Mouse (Mus musculus) inflammation-experienced regulatory T-cells, adult 6 months (primary cell): Measurements from ENCODE around the gene Plppr2. TPM values are rescaled to one million over a fixed set of nuclear protein-coding genes. Genes with fewer than 3 reads are reported as not detected.
A peak's percentile ranks its signal among the peaks of the same experiment; 100 is the strongest.

Experiments
- ATAC-seq: one replicate; pipeline ENCODE4 v1.8.0; 2017
- polyA plus RNA-seq, 3 experiments: library from polyadenylated mRNA; unstranded; fragments of 100-300 nt; shearing (Covaris generic); gene quantifications; one replicate each; pipeline ENCODE4 v1.2.1; 2017

Plppr2 gene
- polyA plus RNA-seq, 3 experiments from 2014 or later = 0.26 to 1.2 (median 0.45) TPM

DNA sequence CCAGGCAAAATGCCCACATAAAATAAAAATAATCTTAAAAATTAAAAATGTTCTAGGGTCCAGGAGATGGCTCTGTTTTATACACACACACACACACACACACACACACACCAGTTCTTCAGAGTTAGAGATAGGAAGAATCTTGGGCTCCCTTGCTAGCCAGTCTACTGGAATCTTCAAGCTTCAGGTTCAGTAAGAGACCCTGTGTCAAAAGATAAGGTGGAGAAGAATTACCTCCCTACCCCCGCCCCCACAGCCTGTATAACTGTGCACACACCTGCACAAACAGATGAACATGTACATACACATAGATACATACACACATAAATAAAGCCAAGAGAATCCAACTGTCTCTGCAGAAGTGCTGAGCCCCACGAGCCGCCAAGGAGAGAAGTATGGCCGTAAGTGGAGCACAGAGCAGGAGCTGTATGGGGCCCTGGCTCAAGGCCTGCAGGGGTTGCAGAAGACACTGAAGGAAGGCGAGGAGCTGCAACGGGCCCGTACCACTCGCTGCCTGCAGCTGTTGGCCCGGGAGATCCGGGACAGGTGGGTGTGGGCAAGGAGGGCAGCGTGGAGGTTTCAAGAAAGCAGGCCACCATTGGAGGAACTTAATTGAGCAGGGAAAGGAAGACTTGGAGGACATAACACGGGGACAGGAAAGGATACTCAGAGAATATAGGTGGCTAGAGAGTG lies 4.2 kb upstream of the Plppr2 start:
- no peak for ATAC-seq

DNA sequence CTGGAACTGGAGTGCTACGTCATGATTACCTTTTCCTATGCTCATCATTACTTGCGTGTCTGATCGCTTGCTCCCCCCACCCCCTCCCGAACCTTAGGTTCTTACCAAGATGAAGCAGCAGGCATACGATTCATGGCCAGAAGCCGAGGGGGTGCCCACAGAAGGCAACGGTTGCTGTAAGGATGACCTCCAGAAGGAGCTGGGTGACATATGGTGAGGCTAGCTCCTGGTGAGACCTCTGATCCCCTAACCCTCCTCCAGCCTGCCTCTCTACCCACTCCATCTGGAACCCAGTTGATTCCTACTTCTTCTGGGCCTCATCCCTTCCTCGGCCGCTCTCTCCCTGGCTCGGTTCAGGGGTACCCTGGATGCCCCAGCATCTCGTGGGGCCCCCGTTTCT lies 2.8 kb upstream of the Plppr2 start:
- ATAC-seq = no peak

DNA sequence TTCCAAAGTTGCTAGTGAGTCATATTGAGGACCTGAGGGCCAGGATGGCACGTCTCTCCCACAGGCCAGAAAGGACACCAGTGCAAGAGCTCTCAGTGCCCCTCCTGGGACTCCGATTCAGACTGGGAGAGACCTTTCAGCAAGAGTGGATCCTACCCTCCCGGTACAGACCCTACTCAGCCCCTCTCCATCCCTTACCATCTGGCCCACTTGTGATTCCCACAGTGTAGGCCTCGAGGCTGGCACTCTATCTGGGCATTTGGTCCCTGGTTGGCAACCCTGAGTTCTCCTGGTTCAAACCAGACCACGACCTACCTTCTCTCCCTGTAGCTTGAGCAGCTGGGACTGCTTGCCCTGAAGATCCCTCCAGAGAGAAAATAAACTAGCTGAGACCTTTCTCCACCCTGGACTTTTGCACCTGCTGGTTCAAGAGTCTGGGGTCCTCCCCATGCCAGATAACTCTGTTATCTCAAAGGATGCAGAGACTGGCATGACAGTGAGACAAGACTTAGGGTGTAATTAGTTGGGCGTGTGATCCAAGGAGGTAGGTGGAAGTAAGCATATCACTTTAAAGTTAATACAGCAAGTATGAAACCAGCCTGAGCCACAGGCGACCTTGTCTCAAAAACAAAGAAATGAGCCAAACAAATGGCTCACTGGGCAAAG lies 1.2 kb upstream of the Plppr2 start:
- no peak for ATAC-seq

DNA sequence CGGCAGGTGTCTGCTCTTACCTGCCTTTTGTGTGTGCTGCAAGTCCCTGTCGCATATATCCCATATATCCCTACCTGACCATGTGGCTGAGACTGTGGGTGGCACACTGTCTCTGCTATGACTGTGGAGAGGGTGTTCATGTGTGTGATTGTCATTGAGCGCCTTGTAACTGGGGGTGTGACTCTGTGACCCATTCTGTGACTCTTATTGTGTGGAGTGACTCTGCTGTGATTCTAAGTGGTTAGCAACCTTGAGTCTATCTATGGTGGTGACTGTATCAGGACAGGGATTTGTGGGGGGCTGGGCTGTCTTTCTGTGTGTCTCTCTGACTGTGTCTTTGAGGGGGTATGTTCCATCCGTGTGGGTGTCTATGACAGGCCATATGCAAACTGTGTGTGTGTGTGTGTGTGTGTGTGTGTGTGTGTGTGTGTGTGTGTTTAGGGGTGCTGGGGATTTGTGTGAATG lies 910 bp downstream of the Plppr2 start:
- no peak for ATAC-seq

DNA sequence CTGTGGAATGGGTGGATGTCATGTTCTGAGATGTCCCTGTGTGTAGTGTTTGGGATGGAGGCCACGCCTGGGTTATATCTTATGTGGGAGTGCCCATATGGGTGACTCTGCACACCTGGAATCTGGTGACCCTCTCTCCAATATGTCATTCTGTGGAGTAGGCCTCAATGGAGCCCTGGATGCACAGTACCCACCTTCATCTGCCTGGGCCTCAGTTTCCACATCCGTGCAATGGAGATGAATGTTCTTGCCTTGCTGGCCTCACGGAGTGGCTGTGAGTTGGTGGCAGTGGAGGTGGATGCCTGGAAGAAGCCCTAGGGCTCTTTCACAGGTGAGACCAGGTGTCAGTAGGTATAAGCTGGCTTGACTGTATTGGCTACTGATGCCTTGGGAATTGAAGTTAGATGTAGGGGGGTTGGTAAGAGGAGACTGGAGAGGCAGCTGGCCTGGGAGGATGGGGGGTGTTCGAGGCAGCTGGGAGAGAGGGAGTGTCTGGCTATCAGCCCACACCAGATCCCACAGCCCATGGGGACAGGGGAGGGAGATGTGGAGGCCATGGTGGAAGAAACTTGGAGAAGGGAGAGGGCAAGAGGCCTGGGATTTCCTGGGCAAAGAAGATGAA lies 1.5 kb downstream of the Plppr2 start:
- no peak for ATAC-seq

DNA sequence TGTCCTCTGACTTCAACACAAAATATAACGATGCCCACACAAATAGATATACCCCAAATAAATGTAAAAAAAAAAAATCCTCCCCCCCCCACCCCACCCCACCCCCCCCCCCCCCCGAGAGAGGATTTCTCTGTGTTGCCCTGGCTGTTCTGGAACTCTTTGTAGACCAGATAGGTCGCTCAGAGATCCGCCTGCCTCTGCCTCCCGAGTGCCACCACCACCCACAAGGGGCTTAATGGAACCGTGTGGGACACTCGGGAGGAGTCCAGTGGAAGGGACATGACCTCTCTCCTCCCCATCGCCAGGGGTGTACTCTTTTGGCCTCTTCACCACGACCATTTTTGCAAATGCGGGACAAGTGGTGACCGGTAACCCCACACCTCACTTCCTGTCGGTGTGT lies 6.2 kb downstream of the Plppr2 start:
- no peak for ATAC-seq

DNA sequence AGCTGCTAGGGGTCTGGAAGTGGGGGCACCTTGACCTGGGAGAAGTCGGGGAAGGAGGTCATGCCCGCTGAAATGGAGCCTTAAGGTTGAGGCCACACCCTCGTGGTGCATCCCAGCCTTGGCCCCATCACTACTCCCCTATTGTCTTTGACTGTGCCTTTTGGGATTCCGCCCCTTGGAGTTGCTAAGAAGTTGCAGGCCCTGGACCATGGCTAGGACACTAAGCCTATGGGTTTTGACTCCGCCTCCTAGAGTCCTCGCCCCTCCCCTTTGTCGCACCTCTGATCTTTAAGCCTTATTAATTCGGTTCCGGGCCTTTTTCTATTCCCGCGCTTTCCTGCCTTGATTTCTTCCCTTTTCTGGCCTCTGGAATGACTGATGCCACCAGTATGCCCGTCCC lies 6.8 kb downstream of the Plppr2 start:
- ATAC-seq = no peak

DNA sequence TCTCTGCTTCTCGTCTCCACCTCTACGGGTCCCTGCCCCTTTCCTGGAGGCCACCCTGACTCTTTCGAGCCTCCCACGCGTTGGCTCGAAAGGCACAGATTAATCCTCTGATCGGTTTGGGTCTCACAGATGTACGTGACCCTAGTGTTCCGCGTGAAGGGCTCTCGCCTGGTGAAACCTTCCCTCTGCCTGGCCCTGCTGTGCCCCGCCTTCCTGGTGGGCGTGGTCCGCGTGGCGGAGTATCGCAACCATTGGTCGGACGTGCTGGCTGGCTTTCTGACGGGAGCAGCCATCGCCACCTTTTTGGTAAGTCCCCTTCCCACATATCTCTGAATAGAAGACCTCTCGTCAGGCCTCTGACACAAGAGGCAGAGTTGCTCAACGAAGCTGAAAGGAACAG lies 7.4 kb downstream of the Plppr2 start:
- ATAC-seq = no peak

DNA sequence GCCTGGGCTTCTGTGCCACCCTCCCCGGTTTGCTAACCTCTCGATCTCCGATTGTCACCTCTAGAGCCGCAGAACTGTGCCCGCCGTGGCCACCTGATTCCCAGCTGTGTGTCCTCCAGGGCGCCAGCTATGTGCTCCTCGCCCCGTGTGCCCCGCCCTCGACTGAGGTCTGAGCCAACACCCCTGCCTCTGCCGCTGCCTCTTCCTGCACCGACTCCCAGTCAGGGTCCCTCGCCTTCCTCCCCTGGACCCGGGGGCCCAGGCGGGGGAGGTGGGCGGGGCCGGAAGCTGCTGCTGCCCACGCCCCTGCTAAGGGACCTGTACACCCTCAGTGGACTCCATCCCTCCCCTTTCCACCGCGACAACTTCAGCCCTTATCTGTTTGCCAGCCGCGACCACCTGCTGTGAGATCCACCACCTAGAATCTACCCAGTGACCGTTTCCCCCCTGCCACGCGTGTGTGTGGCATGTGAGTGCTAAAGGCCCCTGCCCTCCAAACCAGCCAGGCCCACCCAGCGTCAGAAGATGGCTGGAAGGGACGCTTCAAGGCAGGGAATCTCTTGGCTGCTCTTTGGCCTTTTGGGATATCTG lies 10.8 kb downstream of the Plppr2 start:
- ATAC-seq = no peak

DNA sequence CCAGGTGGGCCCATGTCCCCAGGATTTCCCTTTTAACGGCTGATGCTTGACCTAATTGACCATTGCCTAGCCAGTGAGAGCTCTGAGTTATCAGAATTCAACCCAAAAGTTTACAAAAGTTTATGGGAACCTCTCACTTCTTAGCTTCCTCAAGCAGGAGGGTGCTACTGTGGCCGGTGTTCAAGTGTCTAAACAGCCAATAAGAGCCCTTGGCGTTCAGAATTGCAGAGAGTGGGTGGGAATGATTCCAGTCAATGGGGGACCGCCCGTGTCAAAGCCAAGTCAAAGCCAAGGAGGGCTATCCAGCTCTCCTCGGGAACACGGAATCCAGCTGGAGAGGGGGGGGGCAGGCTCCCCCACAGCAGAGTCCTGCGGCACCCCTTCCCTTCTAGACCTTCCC lies 11.3 kb downstream of the Plppr2 start:
- no peak for ATAC-seq

DNA sequence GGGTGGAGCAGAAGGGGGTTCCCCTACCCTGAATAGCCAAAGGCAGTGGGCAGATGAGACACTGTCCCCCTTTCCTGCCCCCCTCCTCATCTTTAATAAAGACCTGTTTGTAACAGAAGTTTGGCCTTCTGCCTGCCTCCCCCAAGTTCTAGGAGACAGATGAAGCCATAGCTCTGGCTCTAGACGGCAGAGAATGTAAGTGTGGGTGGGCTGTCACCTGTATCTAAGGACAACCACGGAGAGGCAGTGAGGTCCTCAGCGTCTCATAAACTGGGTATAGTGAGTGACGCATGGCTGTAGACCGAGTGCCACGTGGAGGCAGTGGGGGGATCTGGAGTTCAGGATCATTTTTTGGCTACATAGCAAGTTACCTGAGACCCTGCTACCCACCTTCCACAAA lies 12.0 kb downstream of the Plppr2 start:
- no peak for ATAC-seq

DNA sequence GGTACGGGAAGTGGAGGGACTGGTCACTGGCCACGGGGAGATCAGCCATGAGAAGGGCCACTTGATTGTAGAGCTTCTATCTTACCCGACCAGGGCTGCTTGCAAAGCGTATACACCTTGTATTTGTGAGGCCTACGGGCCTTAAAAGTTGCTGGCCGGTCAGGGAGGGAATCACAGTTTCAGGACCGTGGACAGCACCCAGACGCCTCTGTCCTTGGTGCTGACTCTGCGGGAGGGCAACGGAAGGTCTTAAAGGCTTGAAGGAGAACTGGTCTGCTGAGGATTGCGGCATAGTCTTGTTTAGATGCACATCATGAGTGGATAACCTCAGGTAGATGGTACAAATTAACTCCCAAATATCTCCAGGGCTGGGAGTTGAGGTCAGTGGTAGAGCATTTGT lies 13.5 kb downstream of the Plppr2 start:
- no peak for ATAC-seq

DNA sequence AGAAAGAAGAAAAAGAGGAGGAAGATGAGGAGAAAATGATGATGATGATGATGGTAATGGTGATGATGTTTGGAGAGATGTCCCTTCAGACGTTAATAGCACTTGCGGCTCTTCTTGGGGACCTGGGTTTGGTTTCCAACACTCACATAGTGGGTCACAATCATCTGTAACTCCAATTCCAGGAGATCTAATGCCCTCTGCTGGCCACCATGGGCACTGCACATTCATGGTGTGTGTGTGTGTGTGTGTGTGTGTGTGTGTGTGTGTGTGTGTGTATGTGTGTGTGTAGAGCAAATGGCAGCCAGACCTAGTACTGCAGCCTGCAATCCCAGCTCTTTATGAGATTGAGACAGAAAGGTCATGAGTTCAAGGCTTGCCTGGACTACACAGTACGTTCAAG lies 15.1 kb downstream of the Plppr2 start:
- no peak for ATAC-seq

DNA sequence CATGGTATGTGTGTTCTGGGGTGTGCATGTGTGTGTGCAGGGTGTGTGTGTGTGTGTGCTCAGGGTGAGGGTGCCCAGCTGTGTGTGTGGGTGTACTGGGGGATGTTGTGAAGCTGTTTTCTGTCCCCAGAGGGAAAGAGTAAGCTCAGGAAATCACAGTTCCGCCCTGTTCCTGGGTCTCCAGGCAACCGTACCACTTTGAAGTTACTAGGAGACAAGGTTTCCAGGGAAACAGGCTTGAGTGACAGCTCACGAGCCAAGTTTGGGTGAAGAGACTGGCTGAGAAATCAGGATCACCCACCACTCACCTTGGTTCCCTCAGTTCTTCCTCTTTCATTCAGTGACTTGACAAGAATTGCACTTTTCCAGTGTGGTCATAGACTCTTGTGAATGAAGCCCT lies 16.8 kb downstream of the Plppr2 start:
- no peak for ATAC-seq

DNA sequence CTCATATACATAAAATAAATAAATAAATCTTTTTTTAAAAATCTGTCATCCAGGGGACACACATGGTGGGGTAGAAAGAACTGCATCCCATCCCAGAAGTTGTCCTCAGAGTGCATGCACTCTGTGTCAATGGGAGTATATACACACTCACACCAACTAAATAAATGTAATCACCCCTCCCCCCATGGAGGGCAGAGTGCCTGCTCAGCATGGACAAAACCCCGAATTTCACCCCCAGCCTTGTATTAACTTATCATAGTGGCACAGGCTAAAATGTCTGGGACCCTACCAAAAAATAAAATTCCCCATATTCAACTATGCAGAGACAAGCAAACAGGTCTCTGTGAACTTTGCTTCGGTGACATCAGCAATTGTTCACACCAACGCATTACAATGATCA lies 17.8 kb downstream of the Plppr2 start:
- ATAC-seq = no peak

DNA sequence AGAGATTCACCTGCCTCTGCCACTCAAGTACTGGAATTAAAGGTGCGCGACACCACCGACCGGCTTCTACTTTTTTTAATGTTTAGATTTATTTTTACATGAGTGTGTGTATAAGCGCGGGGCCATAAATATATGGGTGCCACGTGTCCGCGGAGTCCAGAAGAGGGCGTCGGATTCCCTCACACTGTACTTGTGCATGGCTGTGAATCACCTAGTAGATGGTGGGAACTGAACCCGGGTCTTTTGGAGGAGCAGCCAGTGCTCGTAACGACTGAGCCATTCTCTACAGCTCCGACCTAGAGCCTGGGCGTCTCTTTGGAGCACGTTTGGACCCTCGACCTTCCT lies 18.4 kb downstream of the Plppr2 start:
- ATAC-seq = peak; percentile 29

DNA sequence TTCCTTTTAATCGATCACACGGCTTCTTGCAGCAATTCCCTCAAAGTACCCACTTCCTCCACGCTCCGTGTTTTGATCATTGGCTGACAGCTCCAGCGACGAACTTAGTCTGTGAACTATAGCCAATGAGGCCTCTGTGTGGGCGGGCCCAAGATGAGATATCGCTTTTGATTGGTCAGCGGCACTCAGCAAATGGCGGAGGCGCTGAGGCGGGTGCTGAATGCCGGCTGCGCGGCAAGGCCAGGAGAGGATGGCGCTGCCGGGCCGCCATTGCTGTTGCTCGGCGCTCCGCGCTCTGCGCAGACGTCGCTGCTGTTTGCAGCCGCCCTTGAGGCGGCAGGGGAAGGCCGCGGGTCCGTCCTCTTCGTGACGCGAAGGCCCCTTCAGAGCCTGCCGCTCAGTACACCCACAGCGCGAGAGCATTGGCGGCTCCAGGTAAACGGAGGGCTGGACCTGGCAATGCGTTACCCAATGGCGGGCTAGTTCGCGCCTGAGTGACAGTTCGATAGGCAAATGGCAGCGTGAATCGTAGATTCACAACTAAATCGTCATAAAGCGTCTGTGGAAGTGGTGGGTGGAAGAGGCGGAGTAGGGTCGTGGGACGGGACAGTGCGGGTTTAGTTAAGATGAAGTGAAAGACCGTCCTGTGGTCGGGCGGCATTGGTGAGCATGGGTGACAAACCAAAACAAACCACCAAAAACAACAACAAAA lies 18.9 kb downstream of the Plppr2 start, which contains the start of gene Swsap1:
Gene Swsap1 (plus strand): TSS at position 186 of the 712 bp plus-strand sequence.
- ATAC-seq = peak; percentile 94

DNA sequence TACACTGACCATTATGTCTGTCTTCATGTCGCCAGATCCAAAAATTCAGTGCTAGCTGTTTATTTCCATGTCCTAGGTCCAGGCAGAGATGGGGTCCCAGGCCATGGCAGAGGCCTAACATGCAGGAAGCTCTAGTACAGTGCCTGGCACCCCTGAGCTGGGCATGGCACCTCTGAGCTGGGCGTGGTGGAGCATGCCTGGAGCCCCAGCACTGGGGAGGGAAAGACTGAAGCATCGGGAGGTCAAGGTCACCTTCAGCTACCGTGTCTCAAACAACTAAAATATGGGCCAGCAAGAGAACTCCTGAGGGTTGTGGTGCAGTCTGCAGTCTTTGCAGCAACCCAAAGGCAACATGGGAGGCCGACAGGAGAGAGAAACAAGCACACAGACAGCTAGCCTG lies 21.5 kb downstream of the Plppr2 start:
- no peak for ATAC-seq

DNA sequence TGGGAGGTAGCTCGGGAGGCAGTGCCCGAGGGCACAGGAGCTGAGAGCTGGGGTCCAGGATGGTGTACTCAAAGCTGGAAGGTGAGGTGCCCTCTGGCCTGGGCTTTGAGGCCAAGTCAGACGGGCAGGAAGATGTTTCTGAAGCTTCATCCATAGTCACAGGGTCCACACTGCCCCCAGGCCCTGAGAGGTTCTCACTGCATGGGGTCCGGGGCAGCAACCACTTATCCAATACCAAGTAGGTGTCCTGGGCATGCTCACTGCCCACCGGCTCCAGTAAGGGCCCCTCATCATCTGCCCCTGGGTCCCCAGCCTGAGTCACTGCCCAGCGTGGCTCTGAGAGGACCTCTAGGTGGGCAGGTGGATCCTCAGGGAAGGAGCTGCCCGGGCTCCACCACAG lies 22.4 kb downstream of the Plppr2 start:
- no peak for ATAC-seq

DNA sequence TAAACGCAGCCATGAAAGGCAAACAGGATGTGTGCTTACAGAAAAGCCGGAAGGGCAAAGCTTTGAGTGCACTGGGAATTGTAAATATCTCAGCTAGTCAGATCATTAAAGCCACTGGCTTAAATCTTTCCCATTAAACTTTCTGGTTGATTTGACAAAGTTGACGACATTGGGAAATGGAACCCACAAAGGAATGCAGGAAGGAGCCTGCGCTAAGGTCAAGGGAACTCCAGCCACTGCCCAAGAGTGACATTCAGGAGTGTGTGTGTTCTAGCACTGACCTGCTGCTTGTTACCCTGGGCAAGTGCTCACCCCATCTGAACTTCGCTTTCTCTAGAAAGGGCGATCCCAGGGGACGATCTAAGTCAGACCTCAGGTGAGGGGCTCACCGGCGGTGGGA lies 23.3 kb downstream of the Plppr2 start:
- ATAC-seq = no peak

DNA sequence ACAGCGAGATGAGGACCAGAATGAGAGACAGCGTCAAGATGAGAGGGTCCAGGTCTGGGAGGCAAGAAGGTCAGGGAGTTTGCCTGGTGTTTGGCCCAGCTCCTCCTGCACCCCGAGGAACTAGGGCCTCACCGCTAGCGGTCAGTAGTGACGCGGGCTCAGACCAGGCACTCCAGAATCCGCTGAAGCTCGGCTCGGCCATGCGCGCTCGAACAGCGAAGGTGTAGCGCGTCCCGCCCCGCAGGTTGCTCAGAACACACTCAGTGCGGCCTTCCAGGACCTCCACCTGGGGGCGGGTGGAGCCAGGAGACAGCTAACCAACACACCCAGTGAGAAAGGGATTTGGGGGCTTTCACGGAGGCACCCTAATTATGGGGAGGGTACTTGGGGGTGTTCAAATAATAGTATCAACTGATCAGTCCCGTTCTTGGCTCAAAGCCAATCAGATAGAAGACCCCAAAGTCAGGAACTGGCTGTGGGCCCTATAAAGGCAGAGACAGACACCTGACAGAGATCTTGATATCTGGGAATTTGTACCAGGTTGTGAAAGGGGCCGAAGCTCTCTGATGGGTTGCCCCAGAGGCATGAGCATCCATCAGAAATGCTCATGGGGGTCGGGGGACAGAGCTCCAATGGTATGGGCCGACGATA lies 23.9 kb downstream of the Plppr2 start:
- ATAC-seq = no peak

DNA sequence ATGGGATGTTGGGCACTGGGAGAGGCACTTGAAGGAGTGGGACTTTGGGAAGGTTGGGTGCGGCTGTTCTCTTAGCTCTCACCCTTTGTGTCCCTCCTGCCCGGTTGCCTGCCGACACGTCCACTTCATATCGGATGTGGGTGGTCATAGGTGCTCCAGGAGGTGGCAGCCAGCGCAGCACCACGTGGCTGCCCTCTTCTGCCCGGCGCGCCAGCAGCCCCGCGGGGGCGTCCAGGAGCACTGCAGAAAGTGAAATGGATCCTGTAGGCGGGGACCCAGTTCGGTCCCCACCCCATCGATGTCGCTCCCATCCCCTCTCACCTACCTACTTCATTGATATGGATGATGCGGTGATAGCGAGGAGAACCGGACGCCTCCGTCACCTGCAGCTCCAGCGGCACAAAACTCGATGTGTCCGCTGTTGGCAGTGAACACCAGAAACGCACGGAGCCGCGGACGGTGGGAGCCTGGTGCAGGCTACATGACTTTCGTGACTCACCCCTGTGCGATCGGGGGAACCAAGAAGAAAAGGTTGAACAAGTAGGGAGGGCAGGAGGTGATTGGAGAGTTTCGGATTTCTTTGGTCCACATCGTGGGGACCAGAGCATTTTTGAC lies 24.6 kb downstream of the Plppr2 start:
- peak; percentile 13 for ATAC-seq
